Mouse (Mus musculus): ENCODE results near the gene Tkt.

Gene Tkt

DNA sequence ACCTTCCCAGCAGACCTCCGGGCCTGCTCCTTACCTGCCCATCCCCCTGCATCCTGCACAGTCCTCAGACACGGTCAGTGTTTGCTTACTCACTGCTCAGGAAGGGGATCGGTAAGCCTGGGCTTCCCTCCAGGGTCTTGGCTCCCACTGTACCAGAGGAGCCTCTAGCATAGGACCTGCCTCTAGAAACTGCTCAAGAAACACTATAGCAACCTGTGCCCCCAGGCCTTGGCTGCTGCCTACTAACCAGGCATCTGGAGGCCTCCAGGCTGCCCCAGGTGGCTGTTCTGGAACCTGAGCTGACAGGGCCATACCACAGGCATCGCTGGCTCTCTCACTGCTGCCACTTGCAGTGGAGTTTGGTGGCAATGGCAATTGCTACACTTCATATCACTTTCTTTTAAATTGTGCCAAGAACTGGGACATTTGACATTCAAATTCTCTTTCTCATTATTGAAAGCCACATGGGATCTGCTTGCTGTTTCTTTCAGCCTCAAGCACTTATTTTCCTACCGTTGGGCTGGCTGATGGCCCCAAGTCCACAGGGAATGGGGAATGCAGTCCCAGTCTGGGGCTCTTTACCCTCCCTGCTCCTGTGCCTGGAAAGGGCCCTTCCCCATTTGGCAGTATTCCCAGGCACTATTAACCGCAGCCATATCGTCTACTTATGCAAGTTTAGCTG, 38.8 kb downstream of the Tkt start:
- DNase-seq = no peak

DNA sequence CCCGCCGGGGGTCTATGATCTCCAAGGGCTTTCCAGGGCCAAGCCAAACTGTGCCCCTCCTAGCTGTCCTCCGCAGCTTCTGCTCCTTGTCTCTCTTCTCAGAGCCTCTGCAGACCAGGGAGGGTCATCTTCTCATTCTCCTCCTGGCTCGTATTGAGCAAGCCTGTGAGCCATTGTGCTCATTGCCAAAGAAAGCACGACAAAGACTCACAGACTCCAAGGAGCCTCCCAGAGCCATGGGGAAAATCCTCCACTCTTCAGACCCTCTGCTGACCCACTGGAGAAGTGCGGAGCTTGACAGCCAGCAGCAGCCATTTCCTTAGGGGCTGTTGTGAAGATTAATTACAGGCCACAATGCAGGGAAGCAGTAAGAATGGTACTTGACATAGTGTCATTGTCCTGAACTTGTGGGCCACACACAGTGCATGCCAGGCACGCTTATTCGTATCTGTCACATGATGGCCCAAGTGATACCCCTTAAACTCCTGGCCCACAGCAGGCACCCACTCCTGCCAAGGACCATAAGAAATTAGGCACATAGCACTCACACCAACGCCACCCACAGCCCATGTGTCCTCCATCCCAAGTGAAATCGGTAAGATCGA, 42.0 kb downstream of the Tkt start:
- DNase-seq = no peak

DNA sequence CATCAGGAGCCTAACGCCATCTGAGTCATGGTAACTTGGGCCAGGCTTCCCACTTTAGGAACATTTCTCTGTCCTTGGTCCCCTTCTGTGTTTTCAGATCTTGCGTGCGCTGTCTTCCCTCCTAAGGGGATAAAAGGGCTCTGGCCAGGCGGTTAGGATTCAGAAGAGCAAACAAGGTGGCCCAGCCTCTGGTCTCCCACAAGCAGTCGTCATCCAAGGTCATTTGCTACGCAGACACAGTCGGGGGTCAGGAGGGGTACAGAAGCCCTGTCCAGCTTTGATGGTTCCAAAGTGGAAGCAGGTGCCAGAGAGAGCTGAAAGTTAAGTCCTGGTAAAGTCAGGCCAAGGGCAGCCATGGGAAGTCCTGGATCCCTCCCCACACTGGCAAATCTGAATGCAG, 42.8 kb downstream of the Tkt start:
- no peak for DNase-seq

DNA sequence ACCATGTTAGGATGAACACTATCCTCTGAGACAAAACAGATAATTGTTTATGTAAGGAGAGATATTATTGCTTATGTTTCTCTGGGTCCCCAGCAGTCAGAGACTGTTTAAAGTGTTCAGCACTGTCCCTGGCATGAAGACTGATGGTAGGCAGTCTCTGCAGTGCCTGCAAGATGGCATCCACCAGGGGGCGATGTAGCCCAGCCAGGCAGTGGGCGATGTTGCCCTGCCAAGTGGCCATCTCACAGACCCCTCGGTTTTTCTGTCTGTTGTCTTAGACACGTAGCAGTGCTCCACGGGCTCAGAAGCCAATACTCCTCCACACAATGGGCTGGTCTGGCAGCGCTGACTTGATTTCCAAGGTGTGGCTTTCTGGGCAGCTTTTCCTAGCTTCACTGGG, 43.3 kb downstream of the Tkt start:
- DNase-seq = peak; percentile 66 to 87

DNA sequence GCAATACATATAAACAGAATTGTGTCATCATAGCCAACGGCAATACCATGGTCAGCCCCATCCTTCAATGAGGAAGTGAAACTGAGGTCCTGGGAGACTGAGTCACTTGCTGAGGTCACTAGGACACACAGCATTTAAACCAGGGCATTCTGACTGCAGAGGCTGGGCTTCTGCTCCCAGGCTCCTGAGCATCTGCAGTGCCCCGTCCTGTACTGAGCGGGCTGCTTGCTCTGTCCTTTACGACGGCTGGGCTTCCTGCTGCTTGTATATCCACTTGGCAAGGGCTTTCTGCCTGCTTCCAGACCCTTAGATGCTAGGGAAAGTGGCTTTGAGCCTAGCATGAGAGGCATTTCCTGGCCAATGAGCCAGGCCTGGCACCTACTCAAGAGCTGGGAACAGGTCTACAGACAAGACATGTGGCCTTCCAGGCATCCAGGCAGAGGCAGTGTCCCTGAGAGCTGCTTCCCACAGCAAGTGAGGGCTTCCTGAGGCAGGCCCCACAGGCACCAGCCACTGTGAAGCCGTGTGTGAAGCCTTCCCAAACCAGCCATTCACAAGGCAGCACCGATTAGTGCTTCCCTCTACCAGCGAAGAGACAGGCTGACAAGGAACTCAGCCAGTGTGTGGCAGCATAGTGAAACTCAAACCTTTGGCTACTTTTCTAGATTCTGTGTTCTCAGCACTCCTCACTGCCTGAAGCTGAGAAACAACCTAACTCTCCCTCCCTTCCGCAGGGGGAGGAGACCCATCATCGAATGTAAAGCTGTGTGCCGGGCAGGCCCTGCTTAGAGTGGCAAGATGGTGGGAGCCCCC, 45.3 kb downstream of the Tkt start:
- peak in 1 of 2 experiments; percentile 39 for DNase-seq

DNA sequence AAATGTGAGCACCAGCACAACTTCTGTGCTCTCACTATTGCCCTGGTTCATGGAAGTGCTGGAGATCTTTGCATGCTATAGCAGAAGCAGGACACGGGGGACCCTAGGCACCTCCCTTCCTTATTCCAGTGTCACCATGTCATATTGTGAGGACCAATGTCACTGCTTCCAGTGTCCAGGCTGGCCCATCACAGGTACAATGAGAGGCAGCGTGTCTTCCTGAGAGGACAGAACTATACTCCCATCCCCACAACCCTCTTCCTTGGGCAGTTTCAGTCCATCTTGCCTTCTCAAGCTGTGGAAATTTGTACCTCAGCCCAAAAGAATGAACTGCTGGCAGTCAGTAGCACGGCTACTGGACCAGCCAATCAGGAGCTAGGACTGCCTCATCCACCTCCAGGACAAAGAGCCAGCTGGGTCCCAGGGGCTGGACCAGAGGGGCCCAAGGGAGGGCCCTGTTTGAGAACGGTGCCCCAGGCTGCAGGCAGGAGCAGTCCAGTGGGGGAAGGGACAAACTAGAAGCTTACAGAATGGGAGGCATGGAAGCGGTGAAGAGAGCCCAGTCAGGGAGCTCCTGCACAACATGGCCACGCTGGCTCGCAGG, 46.0 kb downstream of the Tkt start:
- DNase-seq = no peak

DNA sequence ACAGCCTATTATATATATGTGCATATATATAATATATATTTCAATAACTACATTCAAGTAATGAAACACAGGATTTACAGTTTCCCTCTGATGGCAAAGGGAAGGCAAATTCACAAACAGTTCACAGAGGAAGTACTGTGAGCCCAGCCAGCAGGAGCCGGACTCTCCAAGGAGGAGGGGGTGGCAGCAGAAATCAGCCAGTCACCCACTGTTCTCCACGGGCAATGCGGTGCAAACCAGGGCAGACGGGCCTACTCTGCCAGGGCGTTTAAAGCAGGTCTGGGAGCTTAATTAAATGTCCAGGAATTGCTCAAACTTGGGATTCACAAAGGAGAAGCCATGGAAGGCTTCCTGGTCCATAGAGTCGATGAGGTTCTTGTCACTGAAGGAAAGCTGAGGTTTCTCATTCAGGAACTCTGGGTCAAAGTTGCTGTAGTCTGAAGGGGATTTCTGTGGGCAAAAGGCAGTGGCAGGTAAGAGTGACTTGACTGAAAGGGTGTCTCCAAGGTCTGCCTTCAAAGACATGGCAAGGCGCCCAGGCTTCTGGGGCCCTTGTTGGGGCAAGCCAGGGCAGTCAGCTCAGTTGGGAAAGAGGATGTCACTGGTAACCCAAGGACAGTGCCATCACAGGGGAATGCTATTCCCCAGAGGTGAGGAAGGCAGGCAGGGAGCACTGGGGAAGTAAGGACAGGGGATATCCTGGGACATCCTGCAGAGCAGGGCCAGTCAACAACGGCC, 47.6 kb downstream of the Tkt start:
- DNase-seq = no peak

DNA sequence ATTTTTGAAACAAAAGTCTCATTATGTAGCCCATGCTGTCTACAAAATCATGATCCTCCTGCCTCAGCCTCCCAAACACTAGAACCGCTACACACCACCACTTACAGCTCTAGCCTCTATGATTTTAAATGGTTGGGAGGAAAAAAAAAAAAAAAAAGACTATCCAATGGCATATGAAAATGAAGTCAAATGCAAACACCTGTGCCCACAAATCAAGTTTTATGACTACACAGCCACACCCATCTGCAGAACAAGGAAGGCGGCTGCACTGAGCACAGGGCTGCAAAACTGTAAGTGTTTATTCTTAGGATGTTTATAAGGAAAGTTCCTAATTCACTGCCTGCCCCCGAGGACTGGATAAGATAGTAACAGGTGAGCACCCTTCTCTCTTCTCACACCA, 48.2 kb downstream of the Tkt start:
- DNase-seq = peak in 1 of 2 experiments; percentile 11

DNA sequence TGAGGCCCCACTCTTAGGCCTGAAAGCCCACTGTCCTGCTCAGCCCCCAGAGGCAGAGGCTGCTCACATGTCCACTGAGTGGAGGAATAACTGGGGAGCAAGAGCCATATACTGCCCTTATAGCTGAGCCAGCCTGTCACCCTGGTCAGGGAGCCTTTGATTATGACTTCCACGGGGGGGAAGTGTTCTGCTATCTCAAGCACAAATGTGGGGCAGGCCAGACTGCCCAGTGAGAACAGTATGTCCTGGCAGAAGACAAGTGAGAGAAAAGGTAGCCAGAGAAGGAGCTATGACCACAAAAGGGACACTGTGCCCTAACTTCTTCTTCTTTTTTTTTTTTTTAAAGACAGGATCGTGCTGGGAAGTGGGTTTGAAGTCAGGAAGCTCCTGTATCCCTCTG, 49.0 kb downstream of the Tkt start:
- no peak for DNase-seq

DNA sequence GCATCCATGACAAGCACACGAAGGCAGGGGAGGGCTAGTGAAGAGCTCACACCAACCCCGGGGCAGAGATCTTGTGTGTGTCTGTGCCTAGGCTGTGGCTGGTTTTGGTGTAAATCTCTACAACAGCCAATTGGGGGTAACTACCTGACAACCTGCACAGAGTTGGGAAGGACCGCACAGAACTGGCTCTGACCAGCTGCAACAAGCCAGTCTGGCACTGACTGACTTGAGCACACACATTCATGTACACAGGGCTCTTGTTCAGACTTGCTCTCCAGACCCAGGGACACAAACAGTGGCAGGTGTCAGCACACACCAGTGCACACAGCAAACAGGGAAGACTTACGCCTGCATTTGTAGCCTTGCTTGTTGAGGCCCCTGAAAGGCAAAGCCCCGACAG, 58.7 kb downstream of the Tkt start:
- DNase-seq = no peak

DNA sequence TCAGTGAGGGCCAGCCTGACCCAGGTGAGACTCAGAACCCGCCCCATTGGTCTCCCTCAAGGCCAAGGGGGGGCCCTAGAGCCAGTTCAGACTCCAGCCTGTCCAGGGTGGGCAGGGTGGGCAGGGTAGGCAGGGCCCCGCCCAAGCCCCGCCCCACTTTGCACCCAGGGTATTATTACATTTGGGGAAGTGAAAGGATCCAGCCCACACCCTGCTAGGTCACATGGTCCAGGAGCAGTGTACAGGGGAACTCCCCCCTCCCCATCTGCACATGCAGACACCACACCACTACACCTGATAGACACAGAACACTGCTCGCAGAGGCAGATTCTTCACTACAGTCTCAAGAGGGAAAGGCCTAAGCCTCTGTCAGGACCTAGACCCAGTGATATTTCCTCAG, 59.5 kb downstream of the Tkt start:
- DNase-seq = peak; percentile 61 to 76

DNA sequence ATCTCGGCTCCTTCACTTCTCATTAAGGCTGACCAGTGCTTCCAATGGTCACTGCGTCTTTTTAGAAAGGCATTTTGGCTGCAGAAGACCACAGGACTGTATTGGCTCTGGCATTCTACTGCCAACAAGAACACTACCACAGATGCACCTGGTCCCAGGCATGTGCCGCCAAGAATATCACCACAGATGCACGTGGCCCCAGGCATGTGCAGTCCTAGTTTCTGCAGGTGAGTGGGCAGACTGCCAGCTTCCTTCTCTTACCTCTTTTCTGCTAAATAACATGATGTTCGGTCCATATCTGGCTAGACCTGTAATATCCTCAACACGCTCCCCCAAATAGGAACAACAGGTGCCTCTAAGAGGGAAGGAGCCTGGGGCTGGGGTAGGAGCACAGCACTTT, 60.0 kb downstream of the Tkt start:
- DNase-seq = peak; percentile 49 to 58

DNA sequence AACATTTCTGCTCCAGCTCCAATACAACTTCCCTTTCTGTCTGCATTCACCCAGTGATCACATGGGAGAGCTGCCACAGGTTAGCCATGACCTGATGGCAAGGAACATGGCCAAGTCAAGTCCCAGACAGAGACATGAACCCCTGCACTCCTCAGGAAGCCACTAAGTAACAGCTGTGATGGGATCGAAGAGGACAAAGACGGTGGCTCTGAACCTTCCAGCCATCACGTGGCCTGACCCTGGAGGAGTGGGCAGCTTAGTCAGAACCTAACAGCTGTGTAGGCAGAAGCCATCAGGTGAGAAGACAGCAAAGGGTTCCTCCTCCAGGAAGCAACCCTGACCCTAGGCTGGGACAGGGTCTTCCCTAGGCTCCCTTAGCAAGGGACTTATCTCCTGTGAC, 61.3 kb downstream of the Tkt start:
- DNase-seq = no peak

DNA sequence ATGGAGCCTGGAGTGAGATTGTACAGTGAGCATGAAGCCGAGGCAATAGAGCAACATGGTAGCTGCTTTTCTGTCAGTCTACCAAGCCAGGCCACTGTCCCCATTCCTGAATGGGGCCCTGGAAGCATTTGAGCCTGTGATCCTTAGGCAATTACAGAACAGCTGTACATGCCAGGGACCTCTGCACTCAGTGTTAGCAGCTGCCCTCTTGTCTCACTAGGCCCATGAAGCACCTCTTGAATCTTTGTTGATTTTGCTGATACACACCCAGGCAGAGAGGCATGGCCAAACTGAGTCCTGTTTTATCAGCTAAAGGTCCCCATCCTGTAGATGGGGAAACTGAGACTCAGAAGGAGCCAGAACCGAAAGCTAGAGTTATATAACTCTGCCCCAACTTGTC, 62.1 kb downstream of the Tkt start:
- no peak for DNase-seq

DNA sequence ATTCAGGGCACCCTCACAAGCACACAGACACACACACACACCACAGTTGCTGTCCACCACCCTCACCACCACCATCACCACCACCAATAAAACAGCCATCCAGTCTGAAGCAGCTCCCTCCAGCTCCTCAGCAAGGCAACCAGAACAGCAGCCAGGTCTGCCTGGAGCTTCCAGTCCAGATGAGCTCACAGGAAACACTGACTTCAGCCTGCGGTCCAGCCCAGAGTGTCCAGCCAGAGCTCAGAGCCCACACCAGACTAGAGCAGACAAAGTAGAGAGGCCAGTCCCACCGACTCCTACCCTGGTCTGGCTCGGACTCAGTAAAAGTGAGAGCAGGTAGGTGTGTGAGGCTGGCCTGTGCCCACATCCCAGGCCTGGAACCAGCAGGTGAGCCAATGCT, 62.8 kb downstream of the Tkt start:
- DNase-seq = no peak

DNA sequence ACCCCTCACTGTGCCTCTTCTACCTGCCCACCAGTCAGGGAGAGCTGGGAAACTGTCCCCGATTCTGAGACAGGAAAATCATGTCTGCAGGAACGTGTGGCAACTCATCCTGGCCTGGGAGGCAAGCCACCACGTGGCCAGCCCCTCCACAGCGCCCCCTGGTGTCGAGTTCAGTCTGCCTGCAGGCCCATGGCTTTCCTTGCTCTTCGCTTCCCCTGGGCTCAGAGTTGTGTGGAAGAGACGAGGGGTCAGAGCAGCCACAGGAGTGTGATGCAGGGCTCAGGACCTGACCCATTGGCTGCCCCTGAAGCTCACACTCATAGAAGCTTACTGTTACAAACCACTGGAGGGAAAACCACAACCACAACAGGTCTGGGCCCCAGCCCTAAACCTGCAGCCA, 64.4 kb downstream of the Tkt start:
- peak; percentile 72 to 88 for DNase-seq

DNA sequence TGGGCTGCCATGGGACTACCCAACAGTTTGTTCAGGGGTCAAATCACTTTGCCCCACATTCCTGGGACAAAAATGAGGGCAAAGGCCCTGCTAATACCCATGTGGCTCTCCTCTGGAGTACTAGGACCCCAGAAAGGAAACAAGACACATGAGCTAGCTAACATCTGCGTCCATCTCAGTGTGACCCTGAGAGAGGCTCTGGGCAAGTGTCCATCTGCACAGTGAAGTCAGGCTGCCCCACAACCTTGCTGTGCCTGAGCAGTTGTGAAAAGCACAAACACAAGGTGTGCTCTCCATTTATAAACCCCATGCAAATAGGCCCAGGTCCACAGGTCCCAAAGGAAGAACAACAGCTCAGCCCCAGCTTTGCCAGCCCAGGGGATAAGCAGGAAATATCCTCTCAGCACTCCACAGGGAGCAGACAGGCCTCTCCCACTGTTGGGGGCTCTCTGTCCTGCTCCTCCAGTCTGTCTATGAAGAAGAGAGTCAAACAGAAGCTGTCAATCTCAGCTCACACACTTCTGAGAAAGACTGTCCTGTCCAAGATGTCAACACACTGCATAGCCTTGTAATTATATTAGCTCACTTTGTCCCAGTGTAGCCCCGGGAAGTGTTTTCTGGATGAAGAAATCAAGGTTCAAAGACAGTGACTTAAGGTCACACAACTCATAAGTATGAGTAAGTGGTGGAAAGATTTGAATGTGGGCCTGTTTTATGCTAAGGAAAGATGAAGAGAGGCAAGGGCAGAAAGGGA, 65.0 kb downstream of the Tkt start:
- no peak for DNase-seq

DNA sequence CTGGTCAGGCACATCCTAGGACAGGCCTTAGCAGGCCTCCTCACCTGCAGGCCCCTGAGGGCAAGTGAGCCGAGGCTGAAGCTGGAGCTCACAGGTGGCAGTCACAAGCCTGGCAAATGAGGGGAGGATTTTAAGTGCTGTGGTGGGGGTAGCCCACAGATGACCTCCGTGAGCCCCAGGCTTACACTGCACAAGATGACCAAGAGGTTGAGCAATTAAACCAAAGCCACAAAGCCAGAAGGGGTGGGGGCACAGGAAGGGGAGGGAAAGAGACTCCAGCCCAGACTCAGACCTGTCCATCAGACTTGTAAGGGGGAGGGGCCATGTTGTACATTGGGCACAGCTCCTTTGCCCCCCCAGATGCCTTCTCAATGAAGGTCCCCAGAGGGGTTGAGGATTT, 68.6 kb downstream of the Tkt start:
- DNase-seq = no peak

DNA sequence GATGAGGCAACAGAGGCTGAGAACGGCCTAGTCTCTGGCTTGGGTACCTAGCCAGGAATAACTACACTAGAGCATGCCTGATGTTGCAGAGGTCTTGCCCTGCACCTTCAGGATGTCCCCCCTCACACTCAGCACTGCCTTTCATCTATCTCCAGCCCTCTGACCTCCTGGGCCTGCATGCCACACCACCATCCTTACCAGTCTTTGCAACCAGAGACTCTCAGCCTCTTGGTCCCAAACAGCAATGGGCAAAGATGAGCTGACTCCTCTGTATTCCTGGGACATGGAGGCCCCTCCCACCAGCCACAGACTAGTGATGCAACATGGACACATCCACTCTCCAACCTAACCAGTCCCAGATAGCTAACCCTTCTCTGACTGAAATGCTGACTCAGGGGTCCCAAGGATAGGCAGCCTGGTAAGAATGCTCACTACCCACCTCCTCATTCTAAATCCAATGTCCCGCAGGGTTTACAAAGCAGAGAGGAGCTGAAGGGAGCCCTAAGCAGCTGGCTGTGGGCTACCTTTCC, 70.7 kb downstream of the Tkt start:
- DNase-seq = no peak

DNA sequence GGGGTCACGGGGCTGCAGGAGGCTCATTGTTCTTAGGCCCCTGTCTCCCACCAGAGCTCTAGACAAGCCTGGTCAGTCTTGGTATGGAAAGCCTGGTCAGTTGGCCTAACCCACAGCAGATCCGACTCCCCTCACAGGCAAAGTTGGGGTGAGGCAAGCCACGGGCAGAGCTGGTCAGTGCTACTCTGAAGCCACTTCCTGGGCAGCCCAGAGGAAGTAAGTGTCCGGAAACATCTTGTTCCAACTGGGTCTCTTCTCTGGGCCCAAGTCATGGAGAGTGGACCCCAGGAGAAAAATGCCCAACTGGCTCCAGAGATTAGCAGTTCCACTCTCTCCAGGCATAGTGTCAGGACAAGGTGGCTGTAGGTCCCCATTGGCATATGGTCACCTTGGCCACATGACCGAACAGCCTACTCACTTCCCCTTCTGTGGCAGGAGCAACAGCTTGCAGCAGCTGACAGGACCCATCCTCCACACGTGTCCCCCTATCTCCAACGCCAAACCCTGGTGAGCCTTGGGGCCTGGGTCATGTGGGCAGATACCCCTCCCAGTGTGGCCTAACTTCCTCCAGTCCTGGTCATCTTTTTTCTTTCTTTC, 71.9 kb downstream of the Tkt start:
- no peak for DNase-seq

DNA sequence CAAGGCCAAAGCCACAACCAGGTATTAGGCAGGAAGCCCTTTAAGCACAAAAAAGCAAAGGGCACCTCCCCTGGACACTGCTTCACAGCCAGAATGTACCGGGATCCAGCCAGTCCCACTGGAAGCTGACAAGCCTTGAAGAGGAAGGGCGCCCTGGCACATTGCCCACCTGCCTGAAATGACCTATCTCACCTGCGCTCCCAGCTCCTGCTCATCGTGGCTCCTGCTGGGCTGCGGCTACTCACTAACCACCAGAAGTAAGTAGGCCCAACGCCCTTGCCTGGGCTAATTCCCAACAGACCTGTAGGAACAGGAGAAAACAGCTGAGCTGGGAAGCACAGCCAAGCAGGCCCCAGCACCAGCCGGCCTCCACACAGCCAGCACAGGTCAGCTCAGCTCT, 74.0 kb downstream of the Tkt start:
- no peak for DNase-seq

DNA sequence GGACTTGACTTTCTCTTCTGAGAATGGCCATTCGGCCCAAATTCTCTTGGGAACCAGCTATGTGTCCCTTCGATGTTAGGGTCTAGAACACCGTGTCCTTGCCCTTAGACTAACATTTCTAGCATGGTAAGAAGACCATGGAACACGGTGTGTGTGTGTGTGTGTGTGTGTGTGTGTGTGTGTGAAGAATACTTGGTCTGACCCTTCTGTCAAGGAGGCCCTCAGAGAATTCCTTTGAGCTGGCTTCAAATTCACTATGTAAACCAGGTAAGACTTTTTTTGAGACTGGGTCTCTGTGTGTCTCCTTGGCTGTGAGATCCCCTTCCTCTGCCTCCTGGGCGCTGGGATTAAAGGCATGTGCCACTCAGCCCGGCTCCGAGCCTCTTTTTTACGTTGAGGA, 74.4 kb downstream of the Tkt start:
- no peak for DNase-seq
